Mouse (Mus musculus) neural tube, embryonic 13.5 days (tissue): ENCODE results near the gene Tbc1d12. TPM values are rescaled to one million over a fixed set of nuclear protein-coding genes. Genes with fewer than 3 reads are reported as not detected.

Experiments
- ATAC-seq: fragments of 200-750 bp; cut with Nextera tagmentation; 2 replicates; pipeline ENCODE4 v1.8.0; 2017; ENCODE audit warnings: low read depth, mild to moderate bottlenecking, moderate TSS enrichment, moderate library complexity
- H3K27ac ChIP-seq: fragments of 300-500 bp; sonication (generic); replicated peaks from 2 replicates; pipeline ENCODE4 v1.5.1; 2015; ENCODE audit warnings: moderate library complexity, mild to moderate bottlenecking, inconsistent platforms
- H3K27me3 ChIP-seq: fragments of 300-500 bp; sonication (generic); 2 replicates; pipeline ENCODE4 v1.6.1; 2015; ENCODE audit warnings: mild to moderate bottlenecking, inconsistent platforms
- H3K36me3 ChIP-seq: fragments of 300-500 bp; sonication (generic); 2 replicates; pipeline ENCODE4 v1.6.1; 2015; ENCODE audit warnings: mild to moderate bottlenecking, inconsistent platforms
- H3K4me1 ChIP-seq: fragments of 300-500 bp; sonication (generic); replicated peaks from 2 replicates; pipeline ENCODE4 v1.6.1; 2015; ENCODE audit warnings: inconsistent platforms
- H3K4me2 ChIP-seq: fragments of 300-500 bp; sonication (generic); 2 replicates; pipeline ENCODE4 v1.6.1; 2015; ENCODE audit warnings: inconsistent platforms, mild to moderate bottlenecking, moderate library complexity
- H3K4me3 ChIP-seq: fragments of 300-500 bp; sonication (generic); 2 replicates; pipeline ENCODE4 v1.5.1; 2015; ENCODE audit warnings: mild to moderate bottlenecking, inconsistent platforms
- H3K9ac ChIP-seq: fragments of 300-500 bp; sonication (generic); 2 replicates; pipeline ENCODE4 v1.6.1; 2015; ENCODE audit warnings: moderate library complexity, mild to moderate bottlenecking, inconsistent platforms
- H3K9me3 ChIP-seq: fragments of 300-500 bp; sonication (generic); 2 replicates; pipeline ENCODE4 v1.6.1; 2016; ENCODE audit warnings: inconsistent platforms
- WGBS: fragments of 180-500 bp; shearing (Covaris S2); methylation state at CpG from one replicate; pipeline ENCODE4 v1.1.7; 2015; 5-methylcytosine and 5-hydroxymethylcytosine counted together
- polyA plus RNA-seq: library from polyadenylated mRNA; unstranded; fragments of >200 nt; fragmentation: Nextera tagmentation; extraction: Ambion mirVana; gene quantifications from 2 replicates; pipeline ENCODE4 v1.2.1, GENCODE M21; 2015

Tbc1d12 gene
- polyA plus RNA-seq, 1 experiment from 2014 or later, result 5.5 TPM

DNA sequence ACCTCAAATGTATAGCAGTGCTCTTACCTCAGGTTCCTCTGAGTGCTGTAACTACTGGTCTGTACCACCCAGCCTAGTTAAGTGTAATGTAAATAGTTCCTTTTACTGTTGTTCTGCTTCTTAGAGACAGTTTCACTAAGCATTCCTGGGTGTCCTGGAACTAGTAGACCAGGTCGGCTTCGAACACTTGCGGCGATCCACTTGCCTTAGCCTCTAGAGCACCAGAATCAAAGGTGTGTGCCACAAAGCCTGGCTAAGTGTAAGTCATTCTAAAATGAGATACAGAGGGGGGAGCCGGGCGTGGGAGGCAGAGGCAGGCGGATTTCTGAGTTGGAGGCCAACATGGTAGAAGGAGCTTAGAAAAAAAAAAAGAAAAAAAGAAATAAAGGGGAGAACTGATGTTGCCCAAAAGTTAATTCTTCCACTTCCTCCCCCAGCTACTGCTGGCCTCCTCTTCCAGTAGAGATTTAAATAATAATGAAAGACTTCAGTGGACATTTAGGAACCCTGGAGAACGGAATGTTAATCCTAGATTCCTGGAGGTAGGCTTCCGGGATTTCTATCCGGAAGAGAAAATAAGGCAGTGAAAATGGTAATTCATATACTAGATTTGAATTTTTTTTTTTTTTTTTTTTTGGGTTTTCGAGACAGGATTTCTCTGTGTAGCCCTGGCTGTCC lies 92.2 kb downstream of the Tbc1d12 start:
- H3K4me3 ChIP-seq, result no peak overlapping the region
- no peak overlapping the region for H3K4me2 ChIP-seq
- no peak for ATAC-seq
- H3K27ac ChIP-seq, result no peak overlapping the region
- no peak overlapping the region for H3K9ac ChIP-seq
- no peaks in the 10 kb centered on the region for H3K9me3 ChIP-seq
- 94% methylated on average over 10 of the region's 11 CpGs for WGBS
- peaks cover 6% of the 10 kb centered on the region for H3K27me3 ChIP-seq
- H3K4me1 ChIP-seq, result peaks cover 17% of the 10 kb centered on the region
- no peaks in the 10 kb centered on the region for H3K36me3 ChIP-seq

DNA sequence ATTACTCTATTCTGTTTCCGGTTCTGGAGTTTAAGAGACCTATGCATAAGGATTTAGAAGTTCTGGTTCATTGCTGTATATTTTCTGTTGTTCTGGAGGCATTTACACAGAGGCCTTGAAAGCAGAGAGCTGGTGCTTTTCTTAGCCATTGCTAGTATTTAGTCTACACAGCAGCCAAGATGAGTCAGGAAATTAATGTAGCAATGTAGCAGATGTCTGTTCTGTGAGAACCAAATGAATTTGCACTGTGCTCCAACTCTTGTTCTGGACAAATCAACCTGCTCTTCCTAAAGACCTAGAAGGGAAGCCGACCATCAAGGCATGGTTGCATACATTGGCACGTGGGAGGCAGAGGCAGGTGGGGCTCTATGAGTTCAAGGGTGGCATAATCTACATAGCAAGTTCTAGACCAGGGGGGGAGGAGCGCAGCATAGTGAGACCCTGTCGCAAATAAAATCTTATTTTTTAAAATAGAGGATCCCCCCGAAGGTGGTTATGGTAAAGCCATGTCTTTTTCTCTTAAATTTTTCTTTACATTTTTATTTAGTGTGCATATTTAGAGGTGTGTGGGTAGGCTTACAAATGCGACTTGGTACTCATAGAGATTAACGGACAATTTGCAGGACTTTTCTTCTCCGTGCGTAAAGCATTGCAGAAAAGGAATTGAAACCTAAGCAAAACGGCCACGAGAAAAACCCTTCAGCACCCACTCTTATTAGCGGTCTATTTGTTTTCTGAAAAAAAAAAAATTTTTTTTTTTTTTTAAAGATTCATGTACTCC lies 93.3 kb downstream of the Tbc1d12 start:
- Histone ChIP-seq H3K4me1 (peaks cover 17% of the 10 kb centered on the region), H3K9ac (peak overlapping the region; percentile 91; the same call in 1 of the 2 replicates), H3K9me3 (no peaks in the 10 kb centered on the region), H3K4me2 (peak overlapping the region; percentile 99), H3K36me3 (no peaks in the 10 kb centered on the region), H3K4me3 (peak overlapping the region; percentile 84), H3K27me3 (peaks cover 6% of the 10 kb centered on the region), H3K27ac (no peak overlapping the region)
- 71% methylated on average over 13 of the region's 13 CpGs for WGBS
- ATAC-seq, result no peak

DNA sequence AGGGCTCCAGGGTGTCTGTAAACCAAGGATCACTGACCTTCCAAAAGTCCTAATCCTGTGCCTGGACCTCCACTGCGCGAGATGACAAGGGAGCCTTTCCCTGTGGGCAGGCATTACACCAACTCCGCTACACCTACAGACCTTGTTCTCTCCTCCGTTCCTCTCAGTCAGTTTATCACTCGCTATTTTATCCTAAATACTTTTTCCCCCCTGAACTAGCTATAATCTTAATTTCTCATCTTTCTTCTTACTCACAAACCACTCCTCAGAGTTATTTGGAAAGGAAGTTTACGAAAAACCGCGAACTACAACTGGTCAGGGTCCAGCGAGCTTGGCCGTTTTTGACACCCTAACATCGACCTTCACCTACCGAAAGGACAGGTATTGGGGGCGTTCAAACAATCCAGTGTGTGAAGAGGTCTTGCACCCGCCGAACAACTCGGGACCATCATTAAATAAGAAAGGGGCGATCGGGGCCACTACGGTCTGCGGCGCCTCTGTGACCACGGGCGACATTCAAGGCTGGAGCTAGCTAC lies 93.9 kb downstream of the Tbc1d12 start:
- Histone ChIP-seq H3K4me2 (peak overlapping the region; percentile 99), H3K27ac (peak overlapping the region; percentile 56), H3K36me3 (no peaks in the 10 kb centered on the region), H3K4me1 (peaks cover 17% of the 10 kb centered on the region), H3K4me3 (peak overlapping the region; percentile 84), H3K9ac (peak overlapping the region; percentile 91), H3K27me3 (peaks cover 6% of the 10 kb centered on the region), H3K9me3 (no peaks in the 10 kb centered on the region)
- 2% methylated on average over 23 of the region's 23 CpGs for WGBS
- peak; percentile 51 for ATAC-seq

DNA sequence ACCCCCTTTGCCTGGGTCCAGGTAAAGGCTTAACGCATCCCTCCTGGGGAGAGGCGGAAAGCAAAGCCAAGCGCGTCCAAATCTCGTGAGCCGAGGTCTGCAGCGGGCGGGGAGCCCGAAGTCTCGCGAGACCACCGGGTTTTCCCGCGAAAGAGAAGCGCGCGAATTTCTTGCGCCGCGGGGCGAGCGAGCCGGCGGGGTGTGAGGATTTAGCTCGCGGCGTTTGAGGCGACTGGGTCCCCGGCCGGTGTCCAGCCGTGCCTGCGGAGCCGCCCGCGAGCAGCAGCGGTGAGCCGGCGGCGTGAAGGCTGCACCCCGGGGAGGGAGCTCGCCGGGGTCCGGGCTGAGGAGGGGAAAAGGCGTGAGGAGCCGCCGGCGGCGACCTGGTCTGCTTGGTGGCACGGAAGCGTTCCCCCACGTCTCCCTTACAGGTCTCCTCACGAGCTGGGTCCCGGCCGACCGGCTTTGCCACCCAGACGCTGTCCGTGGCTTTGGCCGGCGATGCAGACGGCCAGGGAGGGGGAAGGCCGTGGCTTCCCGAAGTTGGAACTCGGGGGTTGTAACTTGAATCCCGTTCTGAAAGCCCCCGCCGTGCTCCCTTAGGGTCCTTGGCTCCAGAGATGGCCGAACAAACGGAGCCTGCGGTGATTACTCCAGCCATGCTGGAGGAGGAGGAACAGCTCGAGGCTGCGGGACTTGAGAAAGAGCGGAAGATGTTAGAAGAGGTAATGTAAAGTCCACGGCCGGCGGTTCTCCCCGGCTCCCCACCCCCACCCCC lies 94.6 kb downstream of the Tbc1d12 start, which contains the start of gene Hells:
Hells (plus strand) TSS at position 128 of the 778 bp plus-strand sequence.
- Histone ChIP-seq H3K4me2 (peak within 1 kb of the TSS; percentile 99), H3K4me3 (peak within 1 kb of the TSS; percentile 84), H3K9ac (peak within 1 kb of the TSS; percentile 91), H3K9me3 (no peaks in the 10 kb centered on the region), H3K4me1 (peaks cover 17% of the 10 kb centered on the region), H3K36me3 (no peaks in the 10 kb centered on the region), H3K27me3 (peaks cover 6% of the 10 kb centered on the region), H3K27ac (peak within 1 kb of the TSS; percentile 56)
- ATAC-seq, result peak; percentile 95
- WGBS, result under 1% methylated on average over 69 of the region's 76 CpGs

GRCm38 (mm10) chr19:38931566-38931890 lies 95.1 kb downstream of the Tbc1d12 start:
- H3K9ac ChIP-seq, result peak overlapping the region; percentile 91
- ATAC-seq, result no peak
- no peaks in the 10 kb centered on the region for H3K36me3 ChIP-seq
- peaks cover 6% of the 10 kb centered on the region for H3K27me3 ChIP-seq
- peaks cover 17% of the 10 kb centered on the region for H3K4me1 ChIP-seq
- 0% methylated on average over 6 of the region's 6 CpGs for WGBS
- H3K9me3 ChIP-seq, result no peaks in the 10 kb centered on the region
- no peak overlapping the region for H3K27ac ChIP-seq
- peak overlapping the region; percentile 99 for H3K4me2 ChIP-seq
- H3K4me3 ChIP-seq, result peak overlapping the region; percentile 84

GRCm38 (mm10) chr19:38944590-38945307 lies 108.4 kb downstream of the Tbc1d12 start:
- Histone ChIP-seq H3K9ac (no peak overlapping the region), H3K4me2 (no peak overlapping the region)

More at GRCm38 (mm10) chr19:38944590-38945307, 108.4 kb downstream of the Tbc1d12 start:
- no peak overlapping the region for H3K4me3 ChIP-seq
- no peaks in the 10 kb centered on the region for H3K9me3 ChIP-seq
- WGBS, result 90% methylated on average over 2 of the region's 2 CpGs
- H3K27ac ChIP-seq, result no peak overlapping the region
- H3K4me1 ChIP-seq, result no peaks in the 10 kb centered on the region
- ATAC-seq, result no peak
- H3K27me3 ChIP-seq, result no peaks in the 10 kb centered on the region
- 0 out of 2 replicates have a peak, but pooled peaks cover 20% of the 10 kb centered on the region for H3K36me3 ChIP-seq

Other genes with a start within 250 kb of the Tbc1d12 start
- 5.5 and 5.9 TPM in 2 replicates for gene Noc3l, start 17.3 kb upstream of the Tbc1d12 start, polyA plus RNA-seq
- 11.0 and 12.9 TPM in 2 replicates for gene Hells, start 94.3 kb downstream of the Tbc1d12 start, polyA plus RNA-seq
- gene Cyp2c55, start 170.4 kb downstream of the Tbc1d12 start, polyA plus RNA-seq, result not detected in 2 replicates
- gene Cyp2c65, start 224.4 kb downstream of the Tbc1d12 start, polyA plus RNA-seq, result 0.13 TPM in 1 of 2 replicates, not detected in the other